Mouse (Mus musculus) layer of hippocampus, adult 8-10 months (tissue): Measurements from ENCODE around the gene Tmem123. TPM values are rescaled to one million over a fixed set of nuclear protein-coding genes. Genes with fewer than 3 reads are reported as not detected.

Experiments
- DNase-seq, 2 experiments: peaks; one replicate each; pipeline ENCODE4 v3.0.0; 2022; ENCODE audit warnings: low spot score in 2 of 2
- microRNA-seq, 2 experiments: library from miRNA; unstranded; fragments of <30 nt; microRNA quantifications; one replicate each; pipeline ENCODE4 v1.2.0; 2022
- total RNA-seq, 4 experiments: library from RNA; stranded (reverse); gene quantifications; 2 replicates each; pipeline ENCODE4 v1.2.4; 2022

Tmem123 gene
- total RNA-seq, 4 experiments from 2014 or later, result 9.6 to 15.0 (median 12.1) TPM

- no peak for DNase-seq
These were observed 61.1 kb downstream of the Tmem123 start for GRCm38 (mm10) chr9:7824916-7825315.

- no peak for DNase-seq
These were observed 64.9 kb downstream of the Tmem123 start for GRCm38 (mm10) chr9:7828706-7829105.

- DNase-seq, result no peak
These were observed 66.0 kb downstream of the Tmem123 start for GRCm38 (mm10) chr9:7829531-7830528.

- DNase-seq, result no peak
These were observed 69.6 kb downstream of the Tmem123 start for GRCm38 (mm10) chr9:7833421-7833820.

GRCm38 (mm10) chr9:7835302-7835701 is 71.5 kb downstream of the Tmem123 start:
- DNase-seq, result no peak

GRCm38 (mm10) chr9:7836331-7836730 is 72.5 kb downstream of the Tmem123 start:
- DNase-seq, result peak in 1 of 2 experiments; percentile 21

- peak; percentile 94 to 95 for DNase-seq
These were observed 73.3 kb downstream of the Tmem123 start, which contains the start of gene Birc2 for GRCm38 (mm10) chr9:7836905-7837805. Gene Birc2, minus strand, starts transcription at chr9:7837064.

- no peak for DNase-seq
These were observed 74.1 kb downstream of the Tmem123 start for GRCm38 (mm10) chr9:7837806-7838440.

GRCm38 (mm10) chr9:7841221-7841620 is 77.4 kb downstream of the Tmem123 start:
- DNase-seq, result no peak

Small RNA genes within 50 kb of the gene (microRNA-seq; reads per million reads assigned to microRNA genes)
- 0 to 0.64 reads per million in 2 experiments for gene Mir5618

Other genes starting within 250 kb of the Tmem123 start
- not detected for gene Mmp8, start 205.6 kb upstream of the Tmem123 start, total RNA-seq
- not detected for gene Mmp27, start 192.6 kb upstream of the Tmem123 start, total RNA-seq
- not detected for gene Mmp20, start 135.8 kb upstream of the Tmem123 start, total RNA-seq
- not detected for gene Mmp7, start 72.0 kb upstream of the Tmem123 start, total RNA-seq
- gene Birc2, start 73.0 kb downstream of the Tmem123 start, total RNA-seq, result 10 to 100 TPM; 29.8 to 40.3 (median 34.9) TPM
- gene Birc3, start 109.1 kb downstream of the Tmem123 start, total RNA-seq, result 1 to 10 TPM; 2.3 to 5.4 (median 3.6) TPM
- 10 to 100 TPM; 18.3 to 22.7 (median 19.8) TPM for gene Yap1, start 240.6 kb downstream of the Tmem123 start, total RNA-seq